Mouse (Mus musculus): ENCODE results near the gene Pcsk6. TPM values are rescaled to one million over a fixed set of nuclear protein-coding genes. Genes with fewer than 3 reads are reported as not detected.
"Not testable (repeated sequence)": the region's sequence is repeated elsewhere in the genome, so short reads cannot be mapped to it uniquely, and the experiment has no call there.

Pcsk6 gene
- polyA plus RNA-seq, 1 experiment from 2014 or later = 3.5 TPM

DNA sequence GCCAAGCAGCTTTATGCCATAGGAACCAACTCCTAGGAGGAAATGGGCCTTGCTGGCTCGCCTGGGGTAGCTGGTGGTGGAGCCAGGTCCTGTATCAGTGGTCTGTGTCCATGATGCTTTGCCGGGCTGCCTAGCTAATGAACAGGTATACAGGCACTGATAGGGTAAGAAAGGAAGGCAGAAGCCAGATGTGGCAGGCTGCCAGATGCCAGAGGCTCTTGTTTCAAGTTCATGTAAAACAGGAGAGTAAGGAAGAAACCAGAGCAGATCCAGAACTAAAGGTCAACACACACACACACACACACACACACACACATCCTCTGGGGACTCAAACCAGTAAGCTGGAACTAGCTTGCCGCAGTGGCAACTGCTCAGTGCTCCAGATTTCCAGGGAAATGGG, 176.7 kb downstream of the Pcsk6 start:
- Histone ChIP-seq H3K9me3 (no peaks in the 10 kb centered on the region), H3K4me3 (no peak overlapping the region), H3K4me1 (0 out of 2 replicates have a peak, but pooled peaks cover 2% of the 10 kb centered on the region), H3K27me3 (ENCODE audit: insufficient read depth, poor library complexity, severe bottlenecking) (peaks cover 45% of the 10 kb centered on the region), H3K27ac (no peak overlapping the region), H3K36me3 (no peaks in the 10 kb centered on the region)
- WGBS = 58% methylated on average over 3 of the region's 3 CpGs
- no peak for DNase-seq (ENCODE audit: low spot score)

DNA sequence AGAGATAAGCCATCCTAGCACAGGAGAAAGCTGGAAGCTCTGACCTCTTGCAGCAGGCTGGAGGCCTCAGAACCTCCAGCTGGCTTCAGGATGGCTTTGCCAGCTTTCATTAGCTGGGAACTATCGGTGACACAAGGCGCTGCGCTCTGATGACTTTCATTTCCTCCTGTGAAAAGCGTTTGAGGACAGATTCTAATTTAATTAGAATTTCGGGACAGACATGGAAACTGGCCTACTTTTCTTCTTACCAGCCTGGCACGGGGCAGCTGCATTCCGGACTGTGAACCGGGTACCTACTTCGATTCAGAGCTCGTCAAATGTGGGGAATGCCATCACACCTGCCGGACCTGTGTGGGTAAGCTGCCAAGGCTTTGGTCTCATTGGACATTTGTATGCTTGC, 177.2 kb downstream of the Pcsk6 start:
- WGBS = 84% methylated on average over 11 of the region's 11 CpGs
- DNase-seq (ENCODE audit: low spot score) = no peak
- no peak overlapping the region for H3K27ac ChIP-seq
- no peaks in the 10 kb centered on the region for H3K36me3 ChIP-seq
- H3K9me3 ChIP-seq = no peaks in the 10 kb centered on the region
- H3K27me3 ChIP-seq (ENCODE audit: insufficient read depth, poor library complexity, severe bottlenecking) = peaks cover 40% of the 10 kb centered on the region
- H3K4me3 ChIP-seq = no peak overlapping the region
- 0 out of 2 replicates have a peak, but pooled peaks cover 2% of the 10 kb centered on the region for H3K4me1 ChIP-seq

DNA sequence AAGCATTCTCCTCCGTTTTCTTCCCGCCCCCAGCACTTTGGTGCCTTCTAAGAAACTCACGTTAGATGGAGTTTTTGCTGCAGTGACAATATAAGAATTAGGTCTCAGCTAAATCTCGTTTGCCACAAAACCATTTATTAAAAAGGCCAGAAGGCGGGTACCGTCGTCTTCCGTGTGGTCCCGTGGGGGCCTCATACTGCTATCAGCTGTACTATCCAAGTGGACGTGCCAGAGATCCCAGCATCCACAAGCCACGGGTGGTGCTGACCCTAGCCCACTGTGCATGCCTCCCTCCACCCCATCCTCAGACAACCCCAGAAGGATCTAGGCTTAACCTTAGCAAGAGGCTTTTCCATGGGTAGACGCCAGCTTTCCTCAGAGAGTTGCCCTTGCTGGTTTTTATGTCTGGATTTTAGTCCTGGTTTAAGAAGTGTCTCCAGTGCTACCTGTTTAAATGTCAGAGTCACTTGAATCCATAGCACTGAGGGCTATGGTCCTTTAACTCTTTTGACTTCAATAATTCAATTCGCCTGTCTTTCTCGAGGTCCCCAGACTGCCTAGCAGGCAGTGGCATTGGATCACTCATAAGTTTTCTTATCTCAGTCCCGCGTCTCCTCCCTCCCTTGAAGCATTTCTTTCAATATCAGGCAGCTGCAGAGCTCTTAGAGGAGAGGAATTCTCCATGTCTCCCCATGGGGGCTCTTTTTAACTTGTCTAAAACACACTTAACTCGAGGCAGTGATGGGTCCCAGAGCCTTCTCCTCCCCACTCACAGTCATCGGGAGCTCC, 178.7 kb downstream of the Pcsk6 start:
- H3K9me3 ChIP-seq = no peaks in the 10 kb centered on the region
- DNase-seq (ENCODE audit: low spot score) = no peak
- WGBS = 69% methylated on average over 18 of the region's 18 CpGs
- no peak overlapping the region for H3K27ac ChIP-seq
- 0 out of 2 replicates have a peak, but pooled peaks cover 4% of the 10 kb centered on the region for H3K4me1 ChIP-seq
- peaks cover 33% of the 10 kb centered on the region for H3K27me3 ChIP-seq (ENCODE audit: insufficient read depth, poor library complexity, severe bottlenecking)
- H3K4me3 ChIP-seq = no peak overlapping the region
- no peaks in the 10 kb centered on the region for H3K36me3 ChIP-seq

DNA sequence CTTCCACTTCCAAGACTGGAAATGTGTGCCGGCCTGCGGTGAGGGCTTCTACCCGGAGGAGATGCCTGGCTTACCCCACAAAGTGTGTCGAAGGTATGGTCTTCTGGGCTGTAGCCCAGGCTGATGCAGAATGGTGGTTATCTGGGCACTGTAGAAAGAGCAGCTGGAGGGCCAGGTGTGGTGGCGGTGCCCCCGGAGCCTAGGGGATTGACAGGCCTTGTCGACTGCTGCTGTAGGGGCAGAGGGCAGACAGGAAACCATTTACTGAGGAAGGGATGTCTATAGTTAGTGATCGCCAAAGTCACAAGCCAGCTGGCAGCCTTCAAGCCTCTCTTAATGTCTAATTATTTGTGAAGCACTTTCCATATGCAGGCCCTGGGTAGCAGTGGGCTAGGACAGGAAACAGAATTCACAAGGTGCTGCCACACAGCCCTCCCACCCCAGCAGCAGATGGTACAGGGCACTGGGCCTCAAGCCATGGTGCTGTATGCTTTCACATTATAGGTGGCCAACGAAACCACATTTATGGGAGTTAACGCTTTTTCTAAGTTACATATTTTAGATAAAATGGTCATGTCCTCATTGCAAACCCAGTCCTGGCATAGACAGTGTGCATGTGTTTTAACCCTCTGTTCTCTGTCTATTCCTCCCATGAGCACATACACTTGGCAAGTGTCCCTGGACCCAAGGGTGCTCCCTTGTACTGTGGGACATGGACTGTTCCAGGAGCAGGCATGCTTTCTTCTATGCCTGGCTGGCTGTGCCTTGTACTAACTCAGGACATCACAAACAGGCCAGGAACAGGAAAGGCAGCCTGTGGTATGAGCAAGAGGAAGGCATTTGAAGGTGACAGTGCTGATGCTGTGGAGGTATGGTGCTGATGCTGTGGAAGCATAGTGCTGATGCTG, 182.3 kb downstream of the Pcsk6 start, which contains the start of gene Gm45213:
Gene Gm45213, plus strand, starts transcription at position 51 of the 908 bp plus-strand sequence.
- H3K9me3 ChIP-seq = no peaks in the 10 kb centered on the region
- H3K27ac ChIP-seq = no peak within 1 kb of the TSS
- peaks cover 45% of the 10 kb centered on the region for H3K27me3 ChIP-seq (ENCODE audit: insufficient read depth, poor library complexity, severe bottlenecking)
- WGBS = 85% methylated on average over 10 of the region's 10 CpGs
- no peaks in the 10 kb centered on the region for H3K36me3 ChIP-seq
- DNase-seq (ENCODE audit: low spot score) = no peak
- peaks cover 17% of the 10 kb centered on the region for H3K4me1 ChIP-seq
- H3K4me3 ChIP-seq = no peak within 1 kb of the TSS

DNA sequence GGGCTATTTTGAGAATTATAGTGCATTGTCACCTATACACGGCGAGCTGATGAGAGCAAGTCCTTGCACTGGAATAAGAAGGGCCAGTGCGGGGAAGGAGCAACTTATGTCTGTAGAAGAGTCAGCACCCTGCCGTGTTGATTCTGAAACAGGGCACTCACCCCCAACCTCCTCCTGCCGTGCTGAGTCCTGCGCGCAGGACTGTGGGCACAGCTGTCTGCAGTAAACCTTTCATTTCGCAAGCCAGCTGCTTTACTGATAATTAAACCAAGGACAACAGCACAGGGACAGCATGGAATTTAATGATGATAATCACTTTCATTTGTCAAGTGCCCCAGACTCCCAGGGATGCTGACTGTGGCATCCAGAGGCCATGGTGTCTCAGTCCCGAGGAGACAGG, 183.1 kb downstream of the Pcsk6 start:
- 59% methylated on average over 9 of the region's 9 CpGs for WGBS
- Histone ChIP-seq H3K4me1 (peaks cover 17% of the 10 kb centered on the region), H3K27me3 (ENCODE audit: insufficient read depth, poor library complexity, severe bottlenecking) (peaks cover 49% of the 10 kb centered on the region)

DNA sequence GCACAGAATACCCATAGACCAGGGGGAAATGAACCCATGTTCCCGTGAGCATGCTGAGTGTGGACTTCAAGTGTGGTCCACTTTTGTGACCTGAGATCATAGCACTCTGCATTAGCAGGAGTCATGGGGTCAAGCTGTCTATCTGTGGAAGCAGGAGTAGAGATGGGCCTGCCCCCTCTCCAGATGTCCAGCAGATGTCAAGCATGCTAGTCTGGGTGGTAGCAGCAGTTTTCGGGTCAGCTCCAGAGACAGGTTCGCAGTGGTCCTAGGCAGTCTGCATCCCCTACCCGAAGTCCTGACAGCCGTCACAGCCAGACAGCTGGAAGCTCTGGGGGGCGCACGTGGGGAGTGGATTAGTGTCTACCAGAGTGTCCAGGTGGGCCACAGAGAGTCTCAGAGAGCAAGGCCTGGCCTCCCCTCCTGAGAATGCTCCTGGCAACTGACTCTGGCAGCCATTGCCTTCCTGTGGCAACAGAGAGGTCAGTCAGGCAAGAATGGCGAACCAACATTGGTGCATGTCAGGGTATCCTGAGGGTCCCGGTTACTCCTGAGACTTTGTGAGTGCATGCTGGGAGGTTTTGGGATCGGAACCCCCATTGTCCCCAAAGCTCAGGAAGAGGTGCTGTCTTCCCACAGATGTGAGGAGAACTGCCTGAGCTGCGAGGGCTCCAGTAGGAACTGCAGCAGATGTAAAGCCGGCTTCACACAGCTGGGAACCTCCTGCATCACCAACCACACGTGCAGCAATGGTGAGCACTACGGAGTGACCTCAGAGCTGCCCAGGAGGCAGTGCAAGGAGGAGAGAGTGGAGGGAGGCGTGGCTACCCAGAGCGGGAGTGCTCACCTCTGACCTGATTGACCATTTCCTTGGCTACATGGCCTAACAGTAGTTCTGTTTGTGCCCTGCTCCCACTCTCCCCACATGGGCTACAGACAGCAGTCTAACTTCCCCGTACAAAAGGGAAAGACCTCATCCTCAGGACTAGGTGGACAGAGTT, 185.7 kb downstream of the Pcsk6 start:
- Histone ChIP-seq H3K4me3 (no peak overlapping the region), H3K4me1 (peaks cover 15% of the 10 kb centered on the region), H3K27me3 (ENCODE audit: insufficient read depth, poor library complexity, severe bottlenecking) (peaks cover 47% of the 10 kb centered on the region), H3K27ac (no peak overlapping the region), H3K9me3 (no peaks in the 10 kb centered on the region), H3K36me3 (no peaks in the 10 kb centered on the region)
- no peak for DNase-seq (ENCODE audit: low spot score)
- 53% methylated on average over 17 of the region's 17 CpGs for WGBS

More for the DNA sequence above, 183.1 kb downstream of the Pcsk6 start:
- no peaks in the 10 kb centered on the region for H3K9me3 ChIP-seq
- H3K4me3 ChIP-seq = no peak overlapping the region
- DNase-seq (ENCODE audit: low spot score) = no peak
- no peaks in the 10 kb centered on the region for H3K36me3 ChIP-seq
- H3K27ac ChIP-seq = no peak overlapping the region

DNA sequence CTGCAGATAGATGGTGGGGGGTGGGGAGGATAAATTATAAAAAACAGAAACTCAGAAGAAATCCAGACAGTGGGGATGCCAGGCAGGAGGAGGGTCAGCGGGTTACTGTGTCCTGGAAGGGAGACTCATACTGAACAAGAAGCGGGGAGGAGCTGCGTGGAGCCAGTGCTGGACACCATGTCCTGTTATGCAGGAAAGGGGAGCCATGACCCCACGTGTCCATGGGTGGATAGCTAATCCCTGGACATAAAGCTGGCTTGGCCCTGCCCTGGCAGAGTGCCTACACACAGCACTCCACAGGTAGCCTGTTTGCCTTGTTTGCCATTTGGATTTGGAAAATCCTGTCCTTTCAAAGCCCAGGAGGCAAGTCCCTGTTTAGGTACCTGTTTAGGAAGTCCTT, 186.4 kb downstream of the Pcsk6 start:
- no peak for DNase-seq (ENCODE audit: low spot score)
- Histone ChIP-seq H3K9me3 (no peaks in the 10 kb centered on the region), H3K27me3 (ENCODE audit: insufficient read depth, poor library complexity, severe bottlenecking) (peaks cover 47% of the 10 kb centered on the region), H3K4me1 (peaks cover 15% of the 10 kb centered on the region), H3K4me3 (no peak overlapping the region), H3K36me3 (no peaks in the 10 kb centered on the region), H3K27ac (no peak overlapping the region)
- WGBS = 86% methylated on average over 4 of the region's 4 CpGs

DNA sequence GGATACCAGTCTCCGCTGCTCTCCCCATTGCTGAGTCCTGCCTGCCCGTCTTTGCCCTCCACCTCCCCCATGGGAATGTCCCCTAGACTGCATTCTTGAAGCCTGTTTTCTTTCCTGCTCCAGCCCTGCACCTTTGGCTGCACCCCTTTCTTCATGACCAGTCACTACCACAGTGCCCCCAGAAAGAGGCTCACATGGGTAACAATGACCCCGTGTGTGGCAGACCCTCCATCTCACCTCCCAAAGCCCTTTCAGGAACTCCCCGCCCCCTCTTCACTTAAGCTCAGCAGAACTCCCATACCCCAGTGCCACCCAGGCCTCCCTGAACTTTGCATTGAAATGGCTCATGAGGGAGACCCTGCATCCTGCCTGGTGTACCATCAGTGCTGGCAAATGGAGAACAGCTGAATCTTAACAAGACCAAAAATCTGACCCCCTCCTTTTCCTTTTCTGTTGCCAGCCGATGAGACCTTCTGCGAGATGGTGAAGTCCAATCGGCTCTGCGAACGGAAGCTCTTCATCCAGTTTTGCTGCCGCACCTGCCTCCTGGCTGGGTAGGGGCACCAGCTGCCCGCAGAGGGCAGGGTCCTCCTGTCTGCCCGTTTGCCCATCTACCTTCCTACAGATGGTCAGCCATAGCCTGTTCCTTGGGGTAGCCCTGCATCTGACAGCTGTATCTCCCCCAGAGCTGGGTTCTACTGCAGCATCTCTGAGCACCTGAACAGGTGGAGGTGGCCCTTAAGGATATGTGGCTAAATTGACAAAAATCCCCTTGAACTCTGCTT, 187.1 kb downstream of the Pcsk6 start:
- peaks cover 15% of the 10 kb centered on the region for H3K4me1 ChIP-seq
- H3K9me3 ChIP-seq = no peaks in the 10 kb centered on the region
- no peak overlapping the region for H3K4me3 ChIP-seq
- DNase-seq (ENCODE audit: low spot score) = no peak
- no peak overlapping the region for H3K27ac ChIP-seq
- no peaks in the 10 kb centered on the region for H3K36me3 ChIP-seq
- H3K27me3 ChIP-seq (ENCODE audit: insufficient read depth, poor library complexity, severe bottlenecking) = peaks cover 47% of the 10 kb centered on the region
- 75% methylated on average over 12 of the region's 12 CpGs for WGBS

DNA sequence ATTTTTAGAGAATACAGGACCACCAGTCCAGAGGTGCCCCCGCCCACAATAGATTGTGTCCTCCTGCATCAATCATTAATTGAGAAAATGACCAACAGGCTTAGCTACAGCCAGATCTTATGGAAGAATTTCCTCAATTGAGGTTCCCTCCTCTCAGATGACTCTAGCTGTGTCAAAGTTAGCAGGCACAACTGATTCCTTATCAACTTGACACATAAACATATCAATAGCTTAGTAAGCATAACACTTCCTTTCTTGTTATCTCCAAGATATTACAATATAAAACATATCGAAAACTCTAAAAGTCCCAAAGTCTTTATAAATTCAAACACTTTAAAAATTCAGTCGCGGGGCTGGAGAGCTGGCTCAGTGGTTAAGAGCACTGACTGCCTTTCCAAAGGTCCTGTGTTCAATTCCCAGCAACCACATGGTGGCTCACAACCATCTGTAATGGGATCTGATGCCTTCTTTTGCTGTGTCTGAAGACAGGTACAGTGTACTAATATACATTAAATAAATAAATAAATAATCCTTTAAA, 192.5 kb downstream of the Pcsk6 start:
- Histone ChIP-seq H3K4me1 (no peaks in the 10 kb centered on the region), H3K9me3 (no peaks in the 10 kb centered on the region), H3K4me3 (no peak overlapping the region), H3K27me3 (ENCODE audit: insufficient read depth, poor library complexity, severe bottlenecking) (0 out of 2 replicates have a peak, but pooled peaks cover 5% of the 10 kb centered on the region), H3K27ac (no peak overlapping the region), H3K36me3 (no peaks in the 10 kb centered on the region)
- no peak for DNase-seq (ENCODE audit: low spot score)
- WGBS = 79% methylated on average over 4 of the region's 4 CpGs

DNA sequence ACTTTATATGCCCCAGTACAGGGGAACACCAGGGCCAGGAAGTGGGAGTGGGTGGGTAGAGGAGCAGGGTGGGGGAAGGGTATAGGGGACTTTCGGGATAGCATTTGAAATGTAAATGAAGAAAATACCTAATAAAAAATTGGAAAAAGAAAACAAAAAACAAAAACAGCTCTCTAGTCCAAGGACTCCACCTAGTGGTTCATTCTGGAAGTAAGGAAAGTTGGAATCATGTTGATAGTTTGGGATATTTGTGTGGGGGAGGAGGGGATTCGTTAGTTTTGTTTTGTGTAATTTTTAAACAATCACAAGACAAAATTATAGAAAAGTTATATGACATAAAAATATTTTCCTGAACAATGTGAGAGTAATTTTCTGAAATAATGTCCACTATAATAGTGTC, 193.8 kb downstream of the Pcsk6 start:
- not testable (repeated sequence) for H3K36me3 ChIP-seq; H3K4me1 ChIP-seq; H3K27ac ChIP-seq; H3K9me3 ChIP-seq; DNase-seq (ENCODE audit: low spot score); H3K4me3 ChIP-seq; H3K27me3 ChIP-seq (ENCODE audit: insufficient read depth, poor library complexity, severe bottlenecking)
- WGBS = 18% methylated on average over 2 of the region's 2 CpGs

DNA sequence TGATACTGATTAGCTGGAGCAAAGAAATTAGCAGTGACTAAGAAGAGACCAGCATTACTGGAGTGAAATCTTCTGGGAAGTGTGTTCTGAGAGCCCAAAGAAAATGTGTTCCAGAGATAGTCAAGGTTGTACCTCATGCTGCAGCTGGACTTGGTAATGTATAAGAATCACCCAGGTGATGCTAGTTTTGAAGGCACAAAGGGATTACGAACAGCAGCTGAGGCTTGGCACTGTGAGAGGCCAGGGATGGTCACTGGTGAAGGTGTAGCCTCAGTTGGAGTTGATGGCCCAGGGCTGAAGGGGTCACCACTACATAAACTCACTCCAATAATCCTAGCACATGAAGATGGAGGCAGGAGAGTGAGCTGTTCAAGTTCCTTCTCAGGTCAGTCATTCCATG, 197.2 kb downstream of the Pcsk6 start, which contains the start of gene Snrpa1:
Gene Snrpa1, plus strand, starts transcription at position 301 of the 400 bp plus-strand sequence.
- DNase-seq (ENCODE audit: low spot score) = no peak
- peaks cover 14% of the 10 kb centered on the region for H3K36me3 ChIP-seq
- peak within 1 kb of the TSS; percentile 96 for H3K4me3 ChIP-seq
- 77% methylated on average over 1 of the region's 1 CpGs for WGBS
- H3K27me3 ChIP-seq (ENCODE audit: insufficient read depth, poor library complexity, severe bottlenecking) = no peaks in the 10 kb centered on the region
- H3K4me1 ChIP-seq = peaks cover 10% of the 10 kb centered on the region
- no peaks in the 10 kb centered on the region for H3K9me3 ChIP-seq
- H3K27ac ChIP-seq = peak within 1 kb of the TSS; percentile 90; the same call in 1 of the 2 replicates

Measured in heart, embryonic 10.5 days (tissue).